Mouse (Mus musculus): Measurements from ENCODE around the gene Prr18.

The Prr18 gene

GRCm38 (mm10) chr17:8388463-8388862 lies 51.2 kb downstream of the Prr18 start:
- DNase-seq (ENCODE audit: low read depth, low spot score): no peak

DNA sequence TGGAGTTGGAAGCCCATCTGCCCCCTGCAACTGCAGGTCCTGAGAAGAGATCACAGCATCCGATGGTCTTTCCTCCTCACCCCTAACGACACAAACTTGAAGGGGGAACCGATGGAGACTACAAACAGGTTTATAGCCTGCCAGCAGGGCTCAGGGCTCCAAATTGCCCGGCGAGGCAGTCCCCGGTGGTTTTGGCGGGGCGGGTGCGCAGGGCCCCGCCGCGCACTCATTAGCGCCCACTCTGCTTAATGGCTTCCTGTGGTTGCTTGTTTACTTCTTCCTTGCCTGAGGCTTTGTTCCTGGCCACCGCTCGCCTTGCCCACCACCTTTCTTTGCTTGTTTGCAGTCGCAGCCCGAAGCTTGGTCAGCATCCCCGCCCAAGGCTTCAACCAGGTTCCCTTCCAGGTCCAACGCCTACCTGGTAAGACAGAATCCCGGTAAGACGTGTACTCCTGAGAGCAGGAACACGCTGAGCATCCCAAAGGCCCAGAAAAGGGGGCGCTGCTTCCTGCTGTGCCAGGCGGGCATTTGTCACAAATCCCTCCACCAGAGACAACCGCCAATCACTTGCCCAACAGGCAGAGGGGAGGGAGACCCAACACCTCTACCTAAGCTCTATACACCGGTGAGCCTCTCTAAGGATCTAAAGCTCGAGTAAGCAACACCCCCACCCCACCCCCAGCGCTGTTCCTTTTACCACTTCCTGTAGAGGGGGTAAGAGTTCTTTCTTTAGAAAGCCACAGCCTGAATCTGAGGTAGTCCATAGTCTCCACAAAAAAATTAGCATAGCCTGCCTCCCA lies 51.9 kb downstream of the Prr18 start:
- DNase-seq (ENCODE audit: low read depth, low spot score): no peak

- no peak for DNase-seq (ENCODE audit: low read depth, low spot score)
Observed at GRCm38 (mm10) chr17:8389790-8390095, 52.5 kb downstream of the Prr18 start.

DNA sequence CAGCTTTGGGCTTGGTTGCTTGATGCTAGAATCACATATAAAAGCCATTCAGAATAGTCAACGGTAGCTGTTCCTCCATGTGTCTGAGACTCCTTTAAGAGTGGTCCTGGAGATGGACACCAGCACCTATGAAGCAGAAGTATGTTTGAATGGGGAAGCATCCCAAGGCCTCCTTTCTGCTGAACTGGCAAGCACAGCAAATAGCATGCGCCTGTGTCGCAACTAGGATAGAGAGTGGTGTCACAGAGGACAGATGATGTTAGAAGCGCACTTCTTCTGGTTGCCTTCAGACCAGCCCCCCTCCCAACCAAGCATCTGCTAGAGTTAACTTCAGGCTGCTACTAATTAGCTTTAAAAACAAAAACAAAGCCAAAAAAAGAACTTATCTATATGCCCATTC lies 53.2 kb downstream of the Prr18 start:
- no peak for DNase-seq (ENCODE audit: low read depth, low spot score)
